Mouse (Mus musculus): ENCODE measurements at regions not wholly inside any gene's neighbourhood (a gene's known extent, or its start where the extent isn't known, plus 50 kb on each side); places are given as distances from the start of the nearest gene placed in this dataset.

GRCm38 (mm10) chr1:76942730-76943129 lies 572.2 kb downstream of the Epha4 start:
- Histone ChIP-seq H3K4me3 (replicated peaks) (no peak overlapping the region), H3K27me3 (no peaks in the 10 kb centered on the region), H3K36me3 (no peaks in the 10 kb centered on the region), H3K4me2 (replicated peaks) (no peak overlapping the region), H3K9me3 (no peaks in the 10 kb centered on the region), H3K27ac (no peak overlapping the region), H3K9ac (replicated peaks) (no peak overlapping the region), H3K4me1 (replicated peaks) (no peaks in the 10 kb centered on the region)
- no peak for ATAC-seq
- WGBS, result 44% methylated on average over 3 of the region's 3 CpGs

DNA sequence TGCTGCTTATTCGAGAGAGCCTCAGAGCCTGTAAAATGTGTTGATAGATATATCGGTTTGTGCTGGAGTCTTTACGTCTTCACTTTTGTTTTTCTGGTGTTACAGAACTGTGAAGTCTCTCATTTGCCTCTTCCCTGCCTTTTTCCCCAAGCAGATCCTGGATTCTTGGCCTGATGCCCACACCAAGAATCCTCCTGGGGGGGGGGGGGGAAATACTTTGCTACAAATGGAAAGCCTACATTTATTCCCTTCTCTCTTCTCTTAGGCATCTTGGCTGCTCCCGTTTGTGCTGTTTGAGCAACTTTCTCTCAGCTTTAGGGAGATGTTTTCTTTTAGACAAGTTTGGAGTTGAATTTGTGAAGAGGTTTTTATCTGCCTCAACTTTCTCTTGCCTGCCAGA lies 570.8 kb downstream of the Epha4 start:
- no peaks in the 10 kb centered on the region for H3K27me3 ChIP-seq
- 90% methylated on average over 4 of the region's 4 CpGs for WGBS
- no peaks in the 10 kb centered on the region for H3K9me3 ChIP-seq
- H3K4me1 ChIP-seq (replicated peaks), result no peaks in the 10 kb centered on the region
- no peak overlapping the region for H3K4me3 ChIP-seq (replicated peaks)
- no peak overlapping the region for H3K27ac ChIP-seq
- H3K36me3 ChIP-seq, result no peaks in the 10 kb centered on the region
- H3K9ac ChIP-seq (replicated peaks), result no peak overlapping the region
- ATAC-seq, result no peak
- H3K4me2 ChIP-seq (replicated peaks), result no peak overlapping the region

GRCm38 (mm10) chr1:76955031-76955430 lies 559.9 kb downstream of the Epha4 start:
- no peak overlapping the region for H3K27ac ChIP-seq
- no peak overlapping the region for H3K9ac ChIP-seq (replicated peaks)
- H3K4me3 ChIP-seq (replicated peaks), result no peak overlapping the region
- no peak for ATAC-seq
- no peaks in the 10 kb centered on the region for H3K9me3 ChIP-seq
- no peaks in the 10 kb centered on the region for H3K4me1 ChIP-seq (replicated peaks)
- H3K4me2 ChIP-seq (replicated peaks), result no peak overlapping the region
- H3K27me3 ChIP-seq, result no peaks in the 10 kb centered on the region
- H3K36me3 ChIP-seq, result no peaks in the 10 kb centered on the region

DNA sequence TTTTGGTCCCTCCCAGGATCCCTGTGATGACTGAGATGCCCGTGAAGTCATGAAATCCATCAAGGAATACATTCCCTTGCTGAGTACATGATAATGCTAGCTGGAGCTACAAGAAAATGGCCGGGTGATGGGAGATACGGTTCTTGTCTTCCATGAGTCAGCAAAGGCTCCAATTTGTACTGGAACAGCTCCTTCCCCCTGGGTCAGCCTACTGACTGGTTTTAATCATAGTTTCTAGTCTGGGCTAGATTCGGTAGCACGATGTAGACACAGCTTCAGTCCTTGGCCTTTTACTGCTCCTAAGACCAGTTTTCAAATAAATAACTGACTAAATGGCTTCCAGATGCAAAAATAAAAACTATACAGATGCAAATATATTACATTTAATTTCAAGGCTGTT lies 557.5 kb downstream of the Epha4 start:
- Histone ChIP-seq H3K9ac (replicated peaks) (no peak overlapping the region), H3K4me3 (replicated peaks) (no peak overlapping the region), H3K36me3 (no peaks in the 10 kb centered on the region), H3K9me3 (no peaks in the 10 kb centered on the region), H3K4me1 (replicated peaks) (no peaks in the 10 kb centered on the region), H3K27me3 (no peaks in the 10 kb centered on the region), H3K27ac (no peak overlapping the region), H3K4me2 (replicated peaks) (no peak overlapping the region)
- WGBS, result 88% methylated on average over 5 of the region's 5 CpGs
- ATAC-seq, result no peak

DNA sequence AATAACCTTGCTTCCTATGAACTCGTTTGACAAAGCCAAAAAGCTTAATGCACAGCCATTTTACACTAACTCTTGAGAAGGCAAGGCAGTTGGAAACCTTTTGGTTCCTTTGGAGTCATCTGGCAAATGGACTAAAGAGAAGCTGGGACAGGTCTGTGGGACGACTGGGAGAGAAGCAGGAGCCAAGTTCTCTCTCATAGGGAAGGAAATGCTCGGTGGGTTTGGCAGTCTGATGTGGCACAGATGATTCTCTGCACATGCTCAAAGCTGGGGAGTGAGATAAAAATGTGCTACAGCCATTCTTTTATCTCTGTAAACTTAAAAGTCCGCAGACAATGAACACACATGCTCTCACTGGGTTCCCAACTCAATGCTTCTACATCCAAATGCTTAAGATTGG lies 556.2 kb downstream of the Epha4 start:
- H3K9ac ChIP-seq (replicated peaks), result no peak overlapping the region
- no peaks in the 10 kb centered on the region for H3K9me3 ChIP-seq
- ATAC-seq, result no peak
- no peak overlapping the region for H3K4me3 ChIP-seq (replicated peaks)
- no peaks in the 10 kb centered on the region for H3K4me1 ChIP-seq (replicated peaks)
- WGBS, result 84% methylated on average over 4 of the region's 4 CpGs
- H3K27ac ChIP-seq, result no peak overlapping the region
- no peak overlapping the region for H3K4me2 ChIP-seq (replicated peaks)
- H3K36me3 ChIP-seq, result no peaks in the 10 kb centered on the region
- H3K27me3 ChIP-seq, result no peaks in the 10 kb centered on the region

DNA sequence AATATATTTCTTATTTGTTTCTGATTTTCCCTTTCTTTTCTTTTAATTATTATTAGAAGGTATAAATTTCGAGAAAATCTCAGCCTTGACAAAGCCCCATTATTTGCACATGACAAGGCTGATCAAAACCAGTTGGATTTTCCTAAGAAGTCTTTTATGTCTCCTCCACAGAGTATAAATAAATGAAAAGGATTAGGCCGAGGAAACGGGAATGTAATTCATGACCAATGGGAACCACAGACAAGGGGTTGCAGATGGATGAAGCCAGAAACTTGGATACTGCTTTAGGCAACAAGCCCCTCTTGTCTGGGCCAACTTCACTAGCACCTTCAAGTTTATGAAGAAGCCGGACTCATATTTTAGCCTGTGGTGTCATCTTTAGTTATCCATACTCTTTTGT lies 542.4 kb downstream of the Epha4 start:
- Histone ChIP-seq H3K9me3 (no peaks in the 10 kb centered on the region), H3K4me1 (replicated peaks) (peaks cover 16% of the 10 kb centered on the region), H3K4me3 (replicated peaks) (no peak overlapping the region), H3K36me3 (no peaks in the 10 kb centered on the region), H3K4me2 (replicated peaks) (no peak overlapping the region), H3K27ac (no peak overlapping the region), H3K9ac (replicated peaks) (no peak overlapping the region), H3K27me3 (no peaks in the 10 kb centered on the region)
- no peak for ATAC-seq
- 22% methylated on average over 4 of the region's 4 CpGs for WGBS

DNA sequence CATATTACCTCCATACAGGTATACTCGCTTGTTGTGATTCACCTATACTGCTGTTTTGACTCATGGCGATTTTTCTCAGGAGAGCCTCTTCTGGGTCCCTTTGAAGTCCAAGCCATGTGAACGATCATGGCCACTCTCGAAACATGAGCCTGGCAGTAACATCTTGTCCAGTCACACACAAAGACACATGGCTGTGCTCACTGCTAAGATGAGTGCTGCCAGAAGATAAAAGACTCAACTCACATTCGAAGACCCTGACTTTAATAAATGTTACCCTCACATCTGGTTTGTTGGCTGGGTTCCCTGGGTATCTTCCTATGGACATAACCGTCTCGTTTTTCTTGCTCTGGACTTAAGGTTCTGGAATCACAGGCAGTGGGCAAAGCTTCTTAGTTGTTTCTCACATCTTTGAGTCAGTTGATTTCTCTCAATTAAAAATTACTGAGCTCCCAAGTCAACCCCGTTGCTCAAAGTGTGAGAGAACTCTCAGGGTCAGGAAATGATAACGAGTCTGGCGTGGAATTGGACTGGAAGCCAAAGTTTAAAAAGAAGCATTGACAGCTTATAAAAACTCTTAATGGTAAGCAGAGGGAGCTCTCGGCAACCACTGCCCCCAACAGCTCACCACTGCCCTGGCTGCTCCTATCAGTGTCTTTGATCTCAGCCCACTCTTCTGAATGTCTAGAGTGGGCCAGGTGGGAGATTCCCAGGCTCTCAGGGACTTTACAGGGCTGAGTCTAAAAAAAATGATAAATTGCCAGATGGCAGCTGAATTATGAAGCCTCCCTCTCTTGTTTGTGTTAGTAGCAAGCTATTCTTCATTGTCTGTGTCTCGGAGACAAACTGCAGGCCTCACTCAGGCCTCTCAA lies 539.6 kb downstream of the Epha4 start:
- no peaks in the 10 kb centered on the region for H3K9me3 ChIP-seq
- H3K9ac ChIP-seq (replicated peaks), result no peak overlapping the region
- 75% methylated on average over 12 of the region's 12 CpGs for WGBS
- no peak overlapping the region for H3K4me2 ChIP-seq (replicated peaks)
- ATAC-seq, result no peak
- H3K27ac ChIP-seq, result no peak overlapping the region
- H3K27me3 ChIP-seq, result no peaks in the 10 kb centered on the region
- no peak overlapping the region for H3K4me3 ChIP-seq (replicated peaks)
- H3K36me3 ChIP-seq, result no peaks in the 10 kb centered on the region
- peaks cover 16% of the 10 kb centered on the region for H3K4me1 ChIP-seq (replicated peaks)

DNA sequence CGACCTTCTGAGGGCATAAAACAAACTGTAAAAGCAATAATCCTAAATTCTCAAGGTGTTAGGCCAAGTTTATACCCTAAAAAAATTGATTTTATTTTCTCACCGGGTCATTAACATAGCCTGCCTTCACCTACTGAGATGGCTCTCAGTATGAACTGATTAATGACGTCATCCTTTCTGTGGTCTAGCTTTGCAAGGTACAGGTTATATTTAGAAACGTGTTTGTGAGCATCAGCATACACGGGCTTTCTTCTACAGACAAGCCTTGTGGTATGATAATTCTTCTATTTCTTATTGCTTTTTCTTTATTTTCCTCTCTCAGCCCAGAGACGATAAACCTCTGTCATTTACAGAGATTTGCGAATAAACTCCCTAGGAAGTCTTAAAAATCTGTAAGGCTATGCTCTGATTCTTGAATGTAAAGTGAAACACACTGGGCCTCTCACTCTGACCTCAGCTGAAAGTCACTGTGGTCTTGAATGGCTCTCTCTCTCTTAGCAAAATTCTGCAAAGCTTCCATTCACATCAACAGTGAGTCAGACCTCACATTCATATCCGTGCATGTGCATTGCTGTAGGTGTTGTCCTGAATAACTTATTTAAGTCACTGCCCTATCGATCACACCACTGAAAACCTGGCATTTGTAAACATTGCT lies 534.3 kb downstream of the Epha4 start:
- Histone ChIP-seq H3K9ac (replicated peaks) (no peak overlapping the region), H3K4me3 (replicated peaks) (no peak overlapping the region), H3K4me2 (replicated peaks) (no peak overlapping the region), H3K9me3 (no peaks in the 10 kb centered on the region), H3K27me3 (no peaks in the 10 kb centered on the region), H3K36me3 (no peaks in the 10 kb centered on the region), H3K4me1 (replicated peaks) (peaks cover 2% of the 10 kb centered on the region), H3K27ac (no peak overlapping the region)
- ATAC-seq, result no peak
- 87% methylated on average over 9 of the region's 9 CpGs for WGBS

- H3K36me3 ChIP-seq, result no peaks in the 10 kb centered on the region
- H3K4me1 ChIP-seq (replicated peaks), result no peaks in the 10 kb centered on the region
- no peak overlapping the region for H3K27ac ChIP-seq
- H3K9me3 ChIP-seq, result no peaks in the 10 kb centered on the region
- H3K27me3 ChIP-seq, result no peaks in the 10 kb centered on the region
- no peak for ATAC-seq
- H3K4me2 ChIP-seq (replicated peaks), result no peak overlapping the region
- no peak overlapping the region for H3K4me3 ChIP-seq (replicated peaks)
- 89% methylated on average over 2 of the region's 2 CpGs for WGBS
- H3K9ac ChIP-seq (replicated peaks), result no peak overlapping the region
Measured at GRCm38 (mm10) chr1:76993776-76994175, 521.1 kb downstream of the Epha4 start.

DNA sequence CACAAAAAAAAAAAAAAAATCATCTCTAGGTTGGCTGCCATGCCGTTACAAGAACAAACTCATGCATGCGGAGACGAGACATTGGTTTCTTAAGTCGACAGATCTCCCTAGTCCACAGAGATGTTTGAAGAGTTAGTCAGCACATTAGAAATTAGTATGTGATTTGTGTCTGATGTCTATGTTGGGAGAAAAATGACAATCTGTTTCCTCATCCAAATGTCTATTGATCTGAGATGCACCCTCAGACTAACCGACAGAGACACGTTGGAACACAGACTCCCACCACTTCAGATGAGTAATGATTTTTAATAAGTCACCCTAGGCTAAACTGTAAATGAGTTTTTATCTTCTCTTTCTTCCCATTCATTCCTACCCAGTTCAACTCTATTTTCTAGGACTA lies 506.9 kb downstream of the Epha4 start:
- H3K4me3 ChIP-seq (replicated peaks), result no peak overlapping the region
- WGBS, result 90% methylated on average over 6 of the region's 6 CpGs
- ATAC-seq, result no peak
- no peaks in the 10 kb centered on the region for H3K27me3 ChIP-seq
- H3K9me3 ChIP-seq, result no peaks in the 10 kb centered on the region
- H3K9ac ChIP-seq (replicated peaks), result no peak overlapping the region
- H3K36me3 ChIP-seq, result no peaks in the 10 kb centered on the region
- peaks cover 20% of the 10 kb centered on the region; the same call in 1 of the 2 replicates for H3K4me1 ChIP-seq (replicated peaks)
- no peak overlapping the region for H3K27ac ChIP-seq
- H3K4me2 ChIP-seq (replicated peaks), result no peak overlapping the region

GRCm38 (mm10) chr1:77010608-77011214 lies 504.2 kb downstream of the Epha4 start:
- H3K36me3 ChIP-seq, result no peaks in the 10 kb centered on the region
- no peak overlapping the region for H3K4me3 ChIP-seq (replicated peaks)
- H3K4me2 ChIP-seq (replicated peaks), result no peak overlapping the region
- no peaks in the 10 kb centered on the region for H3K9me3 ChIP-seq
- peaks cover 20% of the 10 kb centered on the region; the same call in 1 of the 2 replicates for H3K4me1 ChIP-seq (replicated peaks)
- no peaks in the 10 kb centered on the region for H3K27me3 ChIP-seq
- ATAC-seq, result no peak
- WGBS, result 48% methylated on average over 8 of the region's 8 CpGs
- no peak overlapping the region for H3K9ac ChIP-seq (replicated peaks)
- no peak overlapping the region for H3K27ac ChIP-seq

DNA sequence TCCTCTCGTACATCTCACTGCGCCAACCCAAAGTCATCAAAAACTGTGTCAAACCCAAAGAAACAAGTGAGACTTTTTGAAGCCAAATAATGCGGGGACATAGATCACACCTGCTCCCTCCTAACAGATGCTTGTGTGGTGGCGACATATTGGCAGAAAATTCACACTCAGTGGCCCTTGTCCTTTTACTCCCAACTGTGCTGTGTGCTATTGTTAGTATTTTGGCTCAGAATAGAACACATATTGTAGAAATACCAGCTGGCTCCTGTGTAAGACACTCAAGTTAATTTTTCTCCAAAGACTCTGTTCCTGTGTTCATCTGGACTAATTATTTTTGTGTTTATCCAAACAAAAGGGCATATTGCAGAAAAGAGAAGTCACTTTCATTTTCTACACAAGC lies 487.2 kb downstream of the Epha4 start:
- ATAC-seq, result no peak
- Histone ChIP-seq H3K27ac (no peak overlapping the region), H3K9ac (replicated peaks) (no peak overlapping the region), H3K9me3 (no peaks in the 10 kb centered on the region), H3K27me3 (no peaks in the 10 kb centered on the region), H3K4me3 (replicated peaks) (no peak overlapping the region), H3K4me1 (replicated peaks) (no peaks in the 10 kb centered on the region), H3K4me2 (replicated peaks) (no peak overlapping the region), H3K36me3 (no peaks in the 10 kb centered on the region)
- 86% methylated on average over 4 of the region's 4 CpGs for WGBS
